Mouse (Mus musculus) neural tube, embryonic 13.5 days (tissue): ENCODE results near the gene Fam216a. TPM values are rescaled to one million over a fixed set of nuclear protein-coding genes. Genes with fewer than 3 reads are reported as not detected.
"Not testable (repeated sequence)": the region's sequence is repeated elsewhere in the genome, so short reads cannot be mapped to it uniquely, and the experiment has no call there.

Source experiments
- ATAC-seq: fragments of 200-750 bp; cut with Nextera tagmentation; 2 replicates; pipeline ENCODE4 v1.8.0; 2017; ENCODE audit warnings: low read depth, mild to moderate bottlenecking, moderate TSS enrichment, moderate library complexity
- H3K27ac ChIP-seq: fragments of 300-500 bp; sonication (generic); replicated peaks from 2 replicates; pipeline ENCODE4 v1.5.1; 2015; ENCODE audit warnings: moderate library complexity, mild to moderate bottlenecking, inconsistent platforms
- H3K27me3 ChIP-seq: fragments of 300-500 bp; sonication (generic); 2 replicates; pipeline ENCODE4 v1.6.1; 2015; ENCODE audit warnings: mild to moderate bottlenecking, inconsistent platforms
- H3K36me3 ChIP-seq: fragments of 300-500 bp; sonication (generic); 2 replicates; pipeline ENCODE4 v1.6.1; 2015; ENCODE audit warnings: mild to moderate bottlenecking, inconsistent platforms
- H3K4me1 ChIP-seq: fragments of 300-500 bp; sonication (generic); replicated peaks from 2 replicates; pipeline ENCODE4 v1.6.1; 2015; ENCODE audit warnings: inconsistent platforms
- H3K4me2 ChIP-seq: fragments of 300-500 bp; sonication (generic); 2 replicates; pipeline ENCODE4 v1.6.1; 2015; ENCODE audit warnings: inconsistent platforms, mild to moderate bottlenecking, moderate library complexity
- H3K4me3 ChIP-seq: fragments of 300-500 bp; sonication (generic); 2 replicates; pipeline ENCODE4 v1.5.1; 2015; ENCODE audit warnings: mild to moderate bottlenecking, inconsistent platforms
- H3K9ac ChIP-seq: fragments of 300-500 bp; sonication (generic); 2 replicates; pipeline ENCODE4 v1.6.1; 2015; ENCODE audit warnings: moderate library complexity, mild to moderate bottlenecking, inconsistent platforms
- H3K9me3 ChIP-seq: fragments of 300-500 bp; sonication (generic); 2 replicates; pipeline ENCODE4 v1.6.1; 2016; ENCODE audit warnings: inconsistent platforms
- WGBS: fragments of 180-500 bp; shearing (Covaris S2); methylation state at CpG from one replicate; pipeline ENCODE4 v1.1.7; 2015; 5-methylcytosine and 5-hydroxymethylcytosine counted together
- polyA plus RNA-seq: library from polyadenylated mRNA; unstranded; fragments of >200 nt; fragmentation: Nextera tagmentation; extraction: Ambion mirVana; gene quantifications from 2 replicates; pipeline ENCODE4 v1.2.1, GENCODE M21; 2015

Gene Fam216a
- polyA plus RNA-seq, 1 experiment from 2014 or later, result 135 TPM

GRCm38 (mm10) chr5:122336554-122337294, 35.4 kb downstream of the Fam216a start:
- no peak for ATAC-seq
- Histone ChIP-seq H3K9ac (no peak overlapping the region), H3K4me3 (no peak overlapping the region), H3K4me2 (no peak overlapping the region), H3K36me3 (no peaks in the 10 kb centered on the region), H3K27me3 (no peaks in the 10 kb centered on the region), H3K27ac (no peak overlapping the region), H3K4me1 (no peaks in the 10 kb centered on the region), H3K9me3 (no peaks in the 10 kb centered on the region)
- 88% methylated on average over 7 of the region's 7 CpGs for WGBS

- H3K4me2 ChIP-seq, result no peak overlapping the region
- H3K9me3 ChIP-seq, result no peaks in the 10 kb centered on the region
- H3K27me3 ChIP-seq, result no peaks in the 10 kb centered on the region
Observed at GRCm38 (mm10) chr5:122334682-122335081, 37.5 kb downstream of the Fam216a start.

GRCm38 (mm10) chr5:122330269-122330668, 41.9 kb downstream of the Fam216a start:
- no peaks in the 10 kb centered on the region for H3K27me3 ChIP-seq
- no peak overlapping the region for H3K4me2 ChIP-seq
- no peak overlapping the region for H3K4me3 ChIP-seq
- no peak overlapping the region for H3K9ac ChIP-seq
- H3K27ac ChIP-seq, result no peak overlapping the region
- no peak for ATAC-seq
- H3K4me1 ChIP-seq, result no peaks in the 10 kb centered on the region
- H3K36me3 ChIP-seq, result peaks cover 27% of the 10 kb centered on the region
- WGBS, result 93% methylated on average over 4 of the region's 4 CpGs
- no peaks in the 10 kb centered on the region for H3K9me3 ChIP-seq

More at GRCm38 (mm10) chr5:122334682-122335081, 37.5 kb downstream of the Fam216a start:
- H3K27ac ChIP-seq, result no peak overlapping the region
- ATAC-seq, result no peak
- H3K4me1 ChIP-seq, result no peaks in the 10 kb centered on the region
- WGBS, result 79% methylated on average over 3 of the region's 3 CpGs
- no peaks in the 10 kb centered on the region for H3K36me3 ChIP-seq
- no peak overlapping the region for H3K9ac ChIP-seq
- H3K4me3 ChIP-seq, result no peak overlapping the region

GRCm38 (mm10) chr5:122327283-122327682, 44.9 kb downstream of the Fam216a start:
- ATAC-seq, result no peak
- WGBS, result 92% methylated on average over 3 of the region's 3 CpGs
- no peak overlapping the region for H3K4me2 ChIP-seq

GRCm38 (mm10) chr5:122325477-122325876, 46.7 kb downstream of the Fam216a start:
- Histone ChIP-seq H3K36me3 (peaks cover 62% of the 10 kb centered on the region), H3K9me3 (no peaks in the 10 kb centered on the region), H3K27ac (no peak overlapping the region), H3K4me2 (no peak overlapping the region), H3K4me3 (no peak overlapping the region), H3K9ac (no peak overlapping the region), H3K27me3 (no peaks in the 10 kb centered on the region), H3K4me1 (no peaks in the 10 kb centered on the region)
- no peak for ATAC-seq
- 89% methylated on average over 8 of the region's 8 CpGs for WGBS

More at GRCm38 (mm10) chr5:122327283-122327682, 44.9 kb downstream of the Fam216a start:
- Histone ChIP-seq H3K36me3 (peaks cover 44% of the 10 kb centered on the region), H3K4me3 (no peak overlapping the region), H3K9ac (no peak overlapping the region), H3K27ac (no peak overlapping the region), H3K4me1 (no peaks in the 10 kb centered on the region), H3K27me3 (no peaks in the 10 kb centered on the region), H3K9me3 (no peaks in the 10 kb centered on the region)

GRCm38 (mm10) chr5:122324608-122325431, 47.3 kb downstream of the Fam216a start:
- Histone ChIP-seq H3K36me3 (peaks cover 69% of the 10 kb centered on the region), H3K27ac (no peak overlapping the region), H3K4me1 (no peaks in the 10 kb centered on the region), H3K9me3 (no peaks in the 10 kb centered on the region), H3K4me2 (no peak overlapping the region), H3K9ac (no peak overlapping the region), H3K27me3 (no peaks in the 10 kb centered on the region), H3K4me3 (no peak overlapping the region)
- no peak for ATAC-seq
- WGBS, result 92% methylated on average over 23 of the region's 23 CpGs

- Histone ChIP-seq H3K4me2 (no peak overlapping the region), H3K27me3 (no peaks in the 10 kb centered on the region), H3K36me3 (peaks cover 68% of the 10 kb centered on the region), H3K4me1 (no peaks in the 10 kb centered on the region), H3K4me3 (no peak overlapping the region), H3K27ac (no peak overlapping the region), H3K9me3 (no peaks in the 10 kb centered on the region), H3K9ac (no peak overlapping the region)
- 71% methylated on average over 8 of the region's 8 CpGs for WGBS
- ATAC-seq, result no peak
Observed at GRCm38 (mm10) chr5:122323523-122323922, 48.6 kb downstream of the Fam216a start.

GRCm38 (mm10) chr5:122320205-122320781, 51.9 kb downstream of the Fam216a start:
- WGBS, result 81% methylated on average over 12 of the region's 12 CpGs
- H3K4me3 ChIP-seq, result no peak overlapping the region

GRCm38 (mm10) chr5:122319474-122320204, 52.5 kb downstream of the Fam216a start:
- Histone ChIP-seq H3K27ac (no peak overlapping the region), H3K27me3 (no peaks in the 10 kb centered on the region), H3K9me3 (no peaks in the 10 kb centered on the region), H3K36me3 (peaks cover 57% of the 10 kb centered on the region), H3K4me1 (no peaks in the 10 kb centered on the region; the same call in 1 of the 2 replicates), H3K4me3 (no peak overlapping the region), H3K4me2 (no peak overlapping the region), H3K9ac (no peak overlapping the region)
- ATAC-seq, result no peak
- WGBS, result 83% methylated on average over 14 of the region's 14 CpGs

More at GRCm38 (mm10) chr5:122320205-122320781, 51.9 kb downstream of the Fam216a start:
- no peaks in the 10 kb centered on the region for H3K27me3 ChIP-seq
- H3K27ac ChIP-seq, result no peak overlapping the region
- H3K9me3 ChIP-seq, result no peaks in the 10 kb centered on the region
- no peak overlapping the region for H3K9ac ChIP-seq
- peaks cover 57% of the 10 kb centered on the region for H3K36me3 ChIP-seq
- ATAC-seq, result no peak
- no peak overlapping the region for H3K4me2 ChIP-seq
- no peaks in the 10 kb centered on the region for H3K4me1 ChIP-seq

- not testable (repeated sequence) for H3K9ac ChIP-seq, ATAC-seq, H3K9me3 ChIP-seq, H3K27ac ChIP-seq, H3K4me3 ChIP-seq, H3K4me1 ChIP-seq, H3K4me2 ChIP-seq, H3K27me3 ChIP-seq
- WGBS, result 81% methylated on average over 3 of the region's 3 CpGs
- H3K36me3 ChIP-seq, result peaks cover 58% of the 10 kb centered on the region
Observed at GRCm38 (mm10) chr5:122318976-122319375, 53.2 kb downstream of the Fam216a start.

GRCm38 (mm10) chr5:122318100-122318499, 54.1 kb downstream of the Fam216a start:
- H3K27ac ChIP-seq, result no peak overlapping the region
- WGBS, result 76% methylated on average over 3 of the region's 3 CpGs
- no peak overlapping the region for H3K4me2 ChIP-seq
- H3K4me1 ChIP-seq, result no peaks in the 10 kb centered on the region; the same call in 1 of the 2 replicates
- no peaks in the 10 kb centered on the region for H3K27me3 ChIP-seq
- H3K9me3 ChIP-seq, result no peaks in the 10 kb centered on the region
- H3K9ac ChIP-seq, result no peak overlapping the region
- no peak overlapping the region for H3K4me3 ChIP-seq
- ATAC-seq, result no peak
- H3K36me3 ChIP-seq, result peaks cover 67% of the 10 kb centered on the region
